Comparison of ENCODE assay signal across 11 mouse cellular contexts in the genomic region with DNA sequence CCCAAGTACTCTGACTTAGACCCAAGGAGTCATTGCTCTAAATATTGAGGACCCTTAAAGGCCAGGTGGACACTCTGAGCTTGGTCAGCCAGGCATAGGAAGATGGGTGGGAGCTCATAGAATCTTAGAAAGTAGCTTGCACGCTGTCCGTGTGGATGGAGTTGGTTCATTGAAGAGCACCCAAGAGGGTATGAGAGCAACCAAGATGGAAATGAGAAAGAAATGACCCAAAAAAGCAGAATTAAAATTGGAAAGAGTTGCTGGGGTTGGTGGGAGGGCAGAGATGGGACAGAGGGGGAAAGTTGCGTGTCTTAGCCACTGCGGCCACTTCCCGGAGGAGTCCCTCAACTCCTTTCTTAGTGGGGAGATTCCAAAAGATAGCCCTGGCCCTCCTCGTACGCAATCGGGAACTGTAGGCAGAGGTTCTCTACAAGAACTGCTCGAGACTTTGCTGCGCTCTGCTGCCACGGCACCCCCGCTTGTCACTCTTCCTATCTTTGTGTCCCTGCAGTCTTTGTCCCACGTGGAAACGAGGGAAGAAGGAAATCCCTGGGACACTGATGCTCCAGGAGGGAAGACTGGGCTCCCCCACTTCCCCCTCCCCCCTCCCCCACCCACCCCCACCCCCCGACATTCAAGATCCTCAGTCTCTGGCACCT. TPM values are rescaled to one million over a fixed set of nuclear protein-coding genes. Genes with fewer than 3 reads are reported as not detected.
A peak's percentile ranks its signal among the peaks of the same experiment; 100 is the strongest.
DNase-seq lines count a peak whose midpoint lies in the region; ATAC-seq and TF ChIP-seq lines count a peak whose summit lies in the region.
"Had no signal": no experiment of that assay in that cellular context is flagged by ENCODE, and none has a peak within 500 bp of the region (broad histone marks: within the 10 kb centered on the region; RNA-seq: fewer than 3 reads in every experiment).

No protein-coding gene starts in this region.

- peak overlapping the region; percentile 74 for H3K4me2 ChIP-seq in heart, postnatal 0 days (ENCODE audit: low read depth, low read length)
- H3K4me2 ChIP-seq in embryonic facial prominence, embryonic 12.5 days (replicated peaks) = peak overlapping the region; percentile 86
- peak overlapping the region; percentile 94 for H3K4me2 ChIP-seq in intestine, embryonic 16.5 days (ENCODE audit: low read depth, low read length)
- peak overlapping the region; percentile 91 for H3K4me2 ChIP-seq in neural tube, embryonic 11.5 days (ENCODE audit: low read depth)

- no peaks in the 10 kb centered on the region for H3K9me3 ChIP-seq in heart, postnatal 0 days (replicated peaks; ENCODE audit: control insufficient read depth, low read length)
- H3K9me3 ChIP-seq in embryonic facial prominence, embryonic 12.5 days = no peaks in the 10 kb centered on the region
- no peaks in the 10 kb centered on the region for H3K9me3 ChIP-seq in intestine, embryonic 16.5 days (ENCODE audit: control insufficient read depth, low read length)
- no peaks in the 10 kb centered on the region for H3K9me3 ChIP-seq in neural tube, embryonic 11.5 days (ENCODE audit: control insufficient read depth, low read length)

- peak overlapping the region; percentile 51 for H3K4me3 ChIP-seq in heart, postnatal 0 days (ENCODE audit: low read depth, low read length)
- H3K4me3 ChIP-seq in embryonic facial prominence, embryonic 12.5 days = peak overlapping the region; percentile 45
- peak overlapping the region; percentile 52 for H3K4me3 ChIP-seq in intestine, embryonic 16.5 days (ENCODE audit: low read length)
- H3K4me3 ChIP-seq in neural tube, embryonic 11.5 days (ENCODE audit: low read depth, low read length) = peak overlapping the region; percentile 41

- TF ChIP-seq EP300 in heart, postnatal 0 days (IDR thresholded peaks at IDR 0.05; ENCODE audit: low read depth) = no peak

- intact Hi-C loops in heart, postnatal 10 days (cut with DNase I) = no loop called here

- no peaks in the 10 kb centered on the region for H3K36me3 ChIP-seq in heart, postnatal 0 days (replicated peaks; ENCODE audit: control insufficient read depth, insufficient read depth, low read length)
- H3K36me3 ChIP-seq in embryonic facial prominence, embryonic 12.5 days = no peaks in the 10 kb centered on the region
- no peaks in the 10 kb centered on the region for H3K36me3 ChIP-seq in intestine, embryonic 16.5 days (ENCODE audit: control insufficient read depth, insufficient read depth, low read length)
- no peaks in the 10 kb centered on the region for H3K36me3 ChIP-seq in neural tube, embryonic 11.5 days (ENCODE audit: control insufficient read depth, insufficient read depth, low read length)

- no peak overlapping the region for H3K9ac ChIP-seq in heart, postnatal 0 days (replicated peaks; ENCODE audit: low read depth, low read length)
- peak overlapping the region; percentile 41 for H3K9ac ChIP-seq in embryonic facial prominence, embryonic 12.5 days
- H3K9ac ChIP-seq in intestine, embryonic 16.5 days (ENCODE audit: low read depth, low read length) = no peak overlapping the region
- 0 out of 2 replicates have a peak overlapping the region, but pooled peaks have one; percentile 10 for H3K9ac ChIP-seq in neural tube, embryonic 11.5 days (ENCODE audit: low read length)

- DNase-seq in heart, postnatal 0 days (ENCODE audit: low spot score) = no peak
- DNase-seq in heart, postnatal 10 days = no peak
- DNase-seq in neural tube, embryonic 11.5 days (ENCODE audit: low spot score) = peak; percentile 36
- no peak for DNase-seq in right cerebral cortex, postnatal 14 days
- no peak for DNase-seq in layer of hippocampus, postnatal 36 days
- DNase-seq in adrenal gland, postnatal 25 days = no peak

- ATAC-seq in heart, postnatal 0 days (ENCODE audit: insufficient read depth, low read depth) = no peak
- ATAC-seq in embryonic facial prominence, embryonic 12.5 days (ENCODE audit: insufficient number of reproducible peaks, insufficient read depth, low FRiP score, low TSS enrichment) = 0 out of 2 replicates have a peak, but pooled peaks have one; percentile 13
- peak; percentile 54 for ATAC-seq in intestine, embryonic 16.5 days
- peak; percentile 53 for ATAC-seq in neural tube, embryonic 11.5 days (ENCODE audit: insufficient read depth, low FRiP score, low TSS enrichment)

- TF ChIP-seq CTCF in heart, postnatal 0 days (IDR thresholded peaks at IDR 0.05; ENCODE audit: low read depth) = no peak

- peaks cover 10% of the 10 kb centered on the region; the same call in 1 of the 2 replicates for H3K4me1 ChIP-seq in heart, postnatal 0 days (ENCODE audit: control insufficient read depth, insufficient read depth)
- H3K4me1 ChIP-seq in embryonic facial prominence, embryonic 12.5 days = peaks cover 4% of the 10 kb centered on the region; the same call in 1 of the 2 replicates
- H3K4me1 ChIP-seq in intestine, embryonic 16.5 days (ENCODE audit: control insufficient read depth, insufficient read depth, low read length) = peaks cover 5% of the 10 kb centered on the region; the same call in 1 of the 2 replicates
- no peaks in the 10 kb centered on the region for H3K4me1 ChIP-seq in neural tube, embryonic 11.5 days (ENCODE audit: control insufficient read depth, insufficient read depth, low read length)

- H3K27me3 ChIP-seq in heart, postnatal 0 days (ENCODE audit: control insufficient read depth, insufficient read depth, low read length) = peaks cover 74% of the 10 kb centered on the region
- H3K27me3 ChIP-seq in embryonic facial prominence, embryonic 12.5 days = peaks cover 54% of the 10 kb centered on the region
- peaks cover 63% of the 10 kb centered on the region for H3K27me3 ChIP-seq in intestine, embryonic 16.5 days (replicated peaks; ENCODE audit: control insufficient read depth, insufficient read depth, low read length)
- H3K27me3 ChIP-seq in neural tube, embryonic 11.5 days (ENCODE audit: control insufficient read depth, insufficient read depth, low read length) = peaks cover 72% of the 10 kb centered on the region
- H3K27me3 ChIP-seq: CH12.LX had no signal

- WGBS in heart, postnatal 0 days = 1% methylated on average over 13 of the region's 15 CpGs
- WGBS in embryonic facial prominence, embryonic 12.5 days = 0% methylated on average over 14 of the region's 15 CpGs
- WGBS in intestine, embryonic 16.5 days = 2% methylated on average over 14 of the region's 15 CpGs
- 1% methylated on average over 14 of the region's 15 CpGs for WGBS in neural tube, embryonic 11.5 days

- H3K27ac ChIP-seq in heart, postnatal 0 days (ENCODE audit: low read depth) = no peak overlapping the region
- no peak overlapping the region for H3K27ac ChIP-seq in embryonic facial prominence, embryonic 12.5 days
- no peak overlapping the region for H3K27ac ChIP-seq in intestine, embryonic 16.5 days (ENCODE audit: low read length)
- H3K27ac ChIP-seq in neural tube, embryonic 11.5 days (ENCODE audit: low read depth, low read length) = no peak overlapping the region
- H3K27ac ChIP-seq: macrophage had no signal

RNA-seq across cellular contexts. Expression of a gene that starts 0.4 kb away (rescaled TPM):
- not detected in 2 replicates for total RNA-seq in heart, postnatal 0 days (2014; rRNA removed; ENCODE audit: low replicate concordance)
- polyA plus RNA-seq in heart, postnatal 0 days (2015; fragmentation: Nextera tagmentation; extraction: Ambion mirVana) = not detected in 2 replicates
- total RNA-seq in heart, postnatal 10 days (2021) = not detected
- polyA plus RNA-seq in embryonic facial prominence, embryonic 12.5 days (2016; fragmentation: Nextera tagmentation; extraction: Ambion mirVana) = 8.7 and 12.0 TPM in 2 replicates
- 0.13 TPM in 1 of 2 replicates, not detected in the other for polyA plus RNA-seq in intestine, embryonic 16.5 days (2015; fragmentation: Nextera tagmentation; extraction: Ambion mirVana)
- 10.9 and 11.0 TPM in 2 replicates for polyA plus RNA-seq in neural tube, embryonic 11.5 days (2014; fragmentation: Nextera tagmentation; extraction: Ambion mirVana)
- not detected for total RNA-seq in layer of hippocampus, postnatal 36 days (2021)
- not detected in 2 replicates for total RNA-seq in adrenal gland, postnatal 25 days (2021)
- total RNA-seq: CH12.LX had no signal
- polyA plus RNA-seq: macrophage; testis, adult 2 months had no signal

Comparison
In these comparisons a context has a peak if more than half of its experiments do, and no peak if none do; other contexts are left out.
1. H3K9ac ChIP-seq: peak in embryonic facial prominence, embryonic 12.5 days (single experiment) and neural tube, embryonic 11.5 days (single experiment); none in heart, postnatal 0 days (single experiment) and intestine, embryonic 16.5 days (single experiment).
2. Peak in every context shown above with its lines, with median percentiles within 50 percentile points of each other: H3K4me2 ChIP-seq and H3K4me3 ChIP-seq.